Mouse (Mus musculus) lung, postnatal 0 days (tissue): ENCODE data around the gene Trim47.

Source experiments
- CTCF ChIP-seq: IDR thresholded peaks from 2 replicates; pipeline ENCODE4 v1.5.1; 2016; ENCODE audit warnings: antibody characterized with exemption, mild to moderate bottlenecking
- EP300 ChIP-seq: IDR thresholded peaks from 2 replicates; pipeline ENCODE4 v1.6.1; 2016; ENCODE audit warnings: antibody characterized with exemption, mild to moderate bottlenecking, control low read depth

DNA sequence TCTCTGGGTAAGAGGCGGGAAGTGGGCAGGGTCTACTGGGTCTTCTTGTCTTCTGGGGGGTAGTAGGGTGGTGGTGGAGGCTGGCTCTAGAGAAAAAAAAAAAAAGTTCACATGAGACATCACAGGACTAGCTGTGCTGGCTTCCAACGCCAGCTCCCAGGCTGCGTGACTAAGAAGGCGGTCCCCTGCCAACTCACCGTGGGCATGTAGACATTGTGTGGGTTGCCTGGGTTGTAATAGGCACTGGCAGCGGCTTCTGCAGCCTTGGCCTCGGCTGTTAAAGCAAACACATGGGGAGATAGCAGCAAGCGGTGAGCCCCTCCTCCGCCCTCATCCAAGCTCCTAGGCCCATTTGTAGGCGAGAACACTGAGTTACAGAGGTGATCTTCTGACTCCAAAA lies 47.5 kb downstream of the Trim47 start:
- TF ChIP-seq EP300 = no peak
- no peak for TF ChIP-seq CTCF
